Mouse (Mus musculus): Measurements from ENCODE around the gene Ttc1.

Gene Ttc1

GRCm38 (mm10) chr11:43747233-43748226 lies at the start of gene Ttc1:
TSS of gene Ttc1 (minus strand) at chr11:43748008.
- peak; percentile 98 for DNase-seq (ENCODE audit: low spot score)

- DNase-seq (ENCODE audit: low spot score): no peak
These were observed 48.2 kb upstream of the Ttc1 start for GRCm38 (mm10) chr11:43795992-43796391.

GRCm38 (mm10) chr11:43790446-43790845 lies 42.6 kb upstream of the Ttc1 start:
- DNase-seq (ENCODE audit: low spot score): no peak

GRCm38 (mm10) chr11:43783772-43784171 lies 36.0 kb upstream of the Ttc1 start:
- peak; percentile 74 for DNase-seq (ENCODE audit: low spot score)

GRCm38 (mm10) chr11:43783106-43783505 lies 35.3 kb upstream of the Ttc1 start:
- DNase-seq (ENCODE audit: low spot score): no peak

GRCm38 (mm10) chr11:43779551-43779950 lies 31.7 kb upstream of the Ttc1 start:
- DNase-seq (ENCODE audit: low spot score): no peak

- no peak for DNase-seq (ENCODE audit: low spot score)
These were observed 28.5 kb upstream of the Ttc1 start for GRCm38 (mm10) chr11:43776324-43776694.

- DNase-seq (ENCODE audit: low spot score): no peak
These were observed 27.9 kb upstream of the Ttc1 start for GRCm38 (mm10) chr11:43775469-43776323.

- DNase-seq (ENCODE audit: low spot score): no peak
These were observed 25.9 kb upstream of the Ttc1 start for GRCm38 (mm10) chr11:43773725-43774124.

- DNase-seq (ENCODE audit: low spot score): no peak
These were observed 22.3 kb upstream of the Ttc1 start for GRCm38 (mm10) chr11:43770110-43770509.

- no peak for DNase-seq (ENCODE audit: low spot score)
These were observed 19.9 kb upstream of the Ttc1 start for GRCm38 (mm10) chr11:43767749-43768148.

GRCm38 (mm10) chr11:43766922-43767648 lies 19.3 kb upstream of the Ttc1 start:
- DNase-seq (ENCODE audit: low spot score): peak; percentile 73

- DNase-seq (ENCODE audit: low spot score): no peak
These were observed 10.6 kb upstream of the Ttc1 start for GRCm38 (mm10) chr11:43758436-43758835.

- no peak for DNase-seq (ENCODE audit: low spot score)
These were observed 7.6 kb upstream of the Ttc1 start for GRCm38 (mm10) chr11:43755411-43755810.

- DNase-seq (ENCODE audit: low spot score): no peak
These were observed 6.8 kb upstream of the Ttc1 start for GRCm38 (mm10) chr11:43754568-43754967.

- DNase-seq (ENCODE audit: low spot score): no peak
These were observed 3.7 kb upstream of the Ttc1 start for GRCm38 (mm10) chr11:43751542-43751941.

GRCm38 (mm10) chr11:43728737-43729301 lies 19.0 kb downstream of the Ttc1 start:
- DNase-seq (ENCODE audit: low spot score): peak; percentile 21

- no peak for DNase-seq (ENCODE audit: low spot score)
These were observed 20.0 kb downstream of the Ttc1 start for GRCm38 (mm10) chr11:43727796-43728195.

- DNase-seq (ENCODE audit: low spot score): no peak
These were observed 24.4 kb downstream of the Ttc1 start for GRCm38 (mm10) chr11:43723411-43723810.

- DNase-seq (ENCODE audit: low spot score): peak; percentile 24
These were observed 35.6 kb downstream of the Ttc1 start for GRCm38 (mm10) chr11:43712178-43712577.

GRCm38 (mm10) chr11:43708409-43708808 lies 39.4 kb downstream of the Ttc1 start:
- no peak for DNase-seq (ENCODE audit: low spot score)

GRCm38 (mm10) chr11:43705751-43706150 lies 42.1 kb downstream of the Ttc1 start:
- DNase-seq (ENCODE audit: low spot score): no peak
